Mouse (Mus musculus): Measurements from ENCODE around the gene Skint1. TPM values are rescaled to one million over a fixed set of nuclear protein-coding genes. Genes with fewer than 3 reads are reported as not detected.
"Not testable (repeated sequence)": the region's sequence is repeated elsewhere in the genome, so short reads cannot be mapped to it uniquely, and the experiment has no call there.

The Skint1 gene
- polyA plus RNA-seq (2014; fragmentation: Nextera tagmentation; extraction: Ambion mirVana) = not detected in 2 replicates

DNA sequence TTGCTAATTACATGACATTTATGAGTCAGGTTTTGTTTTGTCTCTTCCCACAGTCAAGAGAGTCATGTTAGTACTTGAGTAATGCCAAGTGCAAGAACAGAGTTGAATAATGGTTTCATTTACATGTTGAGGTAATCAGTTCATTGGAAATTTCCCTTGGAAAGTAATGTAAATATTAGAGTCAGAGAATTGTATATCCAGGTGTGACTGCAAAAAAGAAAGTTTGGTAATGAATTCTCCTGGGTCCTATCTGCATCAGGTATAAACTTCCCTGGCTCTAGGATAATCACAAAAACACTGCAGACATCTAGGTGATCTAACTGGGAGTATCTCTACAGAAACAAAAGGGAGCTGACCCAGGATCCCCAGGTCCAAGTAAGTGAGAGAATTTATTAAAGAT is at the start of gene Skint1:
Gene Skint1 (plus strand): TSS at position 301 of the 400 bp plus-strand sequence.
- H3K36me3 ChIP-seq (ENCODE audit: control insufficient read depth, insufficient read depth, low read length) = no peaks in the 10 kb centered on the region
- H3K27me3 ChIP-seq (ENCODE audit: control insufficient read depth, insufficient read depth, low read length) = no peaks in the 10 kb centered on the region
- ATAC-seq (ENCODE audit: insufficient number of reproducible peaks, low FRiP score, low TSS enrichment, low read depth) (no peak), DNase-seq (ENCODE audit: low spot score) (no peak)
- H3K4me1 ChIP-seq (ENCODE audit: control insufficient read depth, insufficient read depth, low read length) = no peaks in the 10 kb centered on the region
- H3K4me3 ChIP-seq (ENCODE audit: low read depth, low read length) = no peak within 1 kb of the TSS
- no peak within 1 kb of the TSS for H3K4me2 ChIP-seq (ENCODE audit: low read depth, severe bottlenecking)
- no peak within 1 kb of the TSS for H3K9ac ChIP-seq (ENCODE audit: low read length)
- no peaks in the 10 kb centered on the region for H3K9me3 ChIP-seq (ENCODE audit: control insufficient read depth, low read length)
- no peak within 1 kb of the TSS for H3K27ac ChIP-seq (replicated peaks; ENCODE audit: low read depth, low read length)

DNA sequence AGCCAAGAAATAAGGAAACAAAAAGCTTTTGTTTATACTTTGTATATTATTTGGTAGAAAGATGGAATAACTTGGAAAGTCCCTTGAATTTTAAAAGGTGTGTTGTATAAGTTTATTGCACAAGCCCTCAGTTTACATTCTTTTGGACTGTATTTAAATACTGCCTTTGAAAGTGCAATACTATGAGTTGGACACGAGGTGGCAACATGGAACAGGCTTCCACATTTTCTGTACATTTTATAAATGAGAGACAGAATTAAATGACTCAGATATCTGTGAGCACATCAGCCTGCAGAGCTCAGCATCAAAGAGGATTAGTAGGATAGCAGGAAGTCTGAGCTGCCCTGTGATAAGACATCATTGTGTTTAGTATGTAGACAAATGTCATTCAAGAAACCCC is 44.8 kb upstream of the Skint1 start:
- Histone ChIP-seq H3K4me1 (ENCODE audit: control insufficient read depth, insufficient read depth, low read length) (no peaks in the 10 kb centered on the region), H3K27me3 (ENCODE audit: control insufficient read depth, insufficient read depth, low read length) (no peaks in the 10 kb centered on the region), H3K9me3 (ENCODE audit: control insufficient read depth, low read length) (no peaks in the 10 kb centered on the region), H3K27ac (replicated peaks; ENCODE audit: low read depth, low read length) (no peak overlapping the region), H3K4me3 (ENCODE audit: low read depth, low read length) (no peak overlapping the region), H3K9ac (ENCODE audit: low read length) (no peak overlapping the region), H3K4me2 (ENCODE audit: low read depth, severe bottlenecking) (no peak overlapping the region), H3K36me3 (ENCODE audit: control insufficient read depth, insufficient read depth, low read length) (no peaks in the 10 kb centered on the region)
- WGBS = 33% methylated on average over 1 of the region's 1 CpGs
- no peak for DNase-seq (ENCODE audit: low spot score)
- no peak for ATAC-seq (ENCODE audit: insufficient number of reproducible peaks, low FRiP score, low TSS enrichment, low read depth)

DNA sequence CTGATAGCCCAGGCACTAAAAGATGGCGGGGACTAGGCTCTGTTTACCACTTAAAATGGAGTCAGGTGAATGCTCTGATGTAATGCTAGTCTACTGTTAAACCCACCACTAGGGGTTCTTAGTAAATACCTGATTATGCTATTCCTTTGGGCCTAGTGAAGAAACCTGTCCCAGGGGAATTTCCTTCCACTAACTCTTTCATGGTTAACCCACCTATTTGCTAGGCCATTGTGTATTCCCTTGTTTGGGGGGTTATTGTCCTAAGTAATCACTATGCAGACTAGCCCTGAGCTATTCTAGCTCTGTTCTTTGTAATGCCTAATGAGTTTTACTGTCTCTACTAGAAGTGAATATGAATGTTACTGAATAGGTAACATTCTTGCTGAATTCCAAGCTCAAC is 42.8 kb upstream of the Skint1 start:
- not testable (repeated sequence) for H3K4me3 ChIP-seq (ENCODE audit: low read depth, low read length); H3K36me3 ChIP-seq (ENCODE audit: control insufficient read depth, insufficient read depth, low read length); H3K4me2 ChIP-seq (ENCODE audit: low read depth, severe bottlenecking); H3K27me3 ChIP-seq (ENCODE audit: control insufficient read depth, insufficient read depth, low read length); H3K27ac ChIP-seq (replicated peaks; ENCODE audit: low read depth, low read length); DNase-seq (ENCODE audit: low spot score); H3K9me3 ChIP-seq (ENCODE audit: control insufficient read depth, low read length); ATAC-seq (ENCODE audit: insufficient number of reproducible peaks, low FRiP score, low TSS enrichment, low read depth); H3K9ac ChIP-seq (ENCODE audit: low read length); H3K4me1 ChIP-seq (ENCODE audit: control insufficient read depth, insufficient read depth, low read length)
- 79% methylated on average over 1 of the region's 1 CpGs for WGBS

DNA sequence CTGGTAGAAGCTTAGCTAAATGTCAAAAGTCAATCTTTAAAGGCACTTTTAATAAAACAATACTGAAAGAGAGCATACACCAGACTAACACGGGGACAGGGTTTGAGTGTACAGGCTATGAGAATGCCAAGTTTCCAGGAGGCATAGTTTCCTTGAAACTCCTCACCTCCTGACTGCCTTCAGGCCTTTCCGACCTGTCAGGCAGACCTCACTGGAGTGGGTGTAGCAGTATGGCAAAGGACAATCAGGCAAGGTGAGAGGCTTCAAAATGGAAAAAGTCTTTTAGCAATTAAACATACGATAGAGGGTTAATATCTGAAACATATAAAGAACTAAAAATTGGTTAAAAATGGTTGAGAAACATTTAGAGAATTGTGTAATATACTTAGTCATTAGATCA is 42.4 kb upstream of the Skint1 start:
- no peaks in the 10 kb centered on the region for H3K9me3 ChIP-seq (ENCODE audit: control insufficient read depth, low read length)
- no peak overlapping the region for H3K9ac ChIP-seq (ENCODE audit: low read length)
- ATAC-seq (ENCODE audit: insufficient number of reproducible peaks, low FRiP score, low TSS enrichment, low read depth) (no peak), DNase-seq (ENCODE audit: low spot score) (no peak)
- H3K27ac ChIP-seq (replicated peaks; ENCODE audit: low read depth, low read length) = no peak overlapping the region
- H3K36me3 ChIP-seq (ENCODE audit: control insufficient read depth, insufficient read depth, low read length) = no peaks in the 10 kb centered on the region
- no peaks in the 10 kb centered on the region for H3K4me1 ChIP-seq (ENCODE audit: control insufficient read depth, insufficient read depth, low read length)
- no peaks in the 10 kb centered on the region for H3K27me3 ChIP-seq (ENCODE audit: control insufficient read depth, insufficient read depth, low read length)
- no peak overlapping the region for H3K4me2 ChIP-seq (ENCODE audit: low read depth, severe bottlenecking)
- 88% methylated on average over 3 of the region's 3 CpGs for WGBS
- no peak overlapping the region for H3K4me3 ChIP-seq (ENCODE audit: low read depth, low read length)

DNA sequence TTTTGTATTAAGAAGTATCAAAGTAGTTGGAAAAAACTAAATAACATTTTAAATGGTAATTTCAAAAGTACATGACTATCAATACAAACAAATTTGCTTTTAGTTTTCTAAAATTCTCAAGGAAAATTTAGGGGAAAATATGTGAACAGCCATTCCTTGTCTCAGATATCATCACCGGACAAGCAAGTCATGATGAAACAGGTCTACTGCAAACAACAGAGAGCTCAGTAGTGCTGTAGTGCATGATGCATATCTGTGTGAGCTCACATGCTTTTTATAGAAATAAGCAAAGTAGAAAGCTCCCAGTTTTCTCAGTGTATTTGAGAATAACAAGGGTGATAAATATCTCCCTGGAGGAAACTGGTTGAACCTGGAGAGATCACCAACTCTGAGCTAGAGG is 33.4 kb upstream of the Skint1 start, which contains the start of gene Skint7:
Gene Skint7 (plus strand): TSS at position 301 of the 400 bp plus-strand sequence.
- Histone ChIP-seq H3K9me3 (ENCODE audit: control insufficient read depth, low read length) (no peaks in the 10 kb centered on the region), H3K9ac (ENCODE audit: low read length) (no peak within 1 kb of the TSS), H3K4me2 (ENCODE audit: low read depth, severe bottlenecking) (no peak within 1 kb of the TSS), H3K4me3 (ENCODE audit: low read depth, low read length) (no peak within 1 kb of the TSS), H3K4me1 (ENCODE audit: control insufficient read depth, insufficient read depth, low read length) (no peaks in the 10 kb centered on the region), H3K36me3 (ENCODE audit: control insufficient read depth, insufficient read depth, low read length) (no peaks in the 10 kb centered on the region), H3K27ac (replicated peaks; ENCODE audit: low read depth, low read length) (no peak within 1 kb of the TSS), H3K27me3 (ENCODE audit: control insufficient read depth, insufficient read depth, low read length) (no peaks in the 10 kb centered on the region)
- ATAC-seq (ENCODE audit: insufficient number of reproducible peaks, low FRiP score, low TSS enrichment, low read depth) (no peak), DNase-seq (ENCODE audit: low spot score) (no peak)
- 96% methylated on average over 1 of the region's 1 CpGs for WGBS

DNA sequence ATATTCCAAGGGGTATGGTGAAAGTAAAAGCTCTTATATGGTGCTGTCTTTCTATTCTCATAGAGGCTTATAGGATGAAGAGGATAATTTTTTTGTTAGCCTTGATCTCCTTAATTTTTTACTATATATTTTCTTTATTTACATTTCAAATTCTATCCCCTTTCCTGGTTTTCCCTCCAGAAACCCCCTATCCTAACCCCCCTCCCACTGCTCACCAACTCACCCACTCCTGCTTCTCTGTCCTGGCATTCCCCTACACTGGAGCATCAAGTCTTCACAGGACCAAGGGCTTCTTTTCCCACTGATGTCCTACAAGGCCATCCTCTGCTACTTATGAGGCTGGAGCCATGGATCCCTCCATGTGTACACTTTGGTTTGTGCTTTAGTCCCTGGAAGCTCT is 65.6 kb downstream of the Skint1 start, which contains the start of gene Skint4:
Gene Skint4 (plus strand): TSS at position 301 of the 400 bp plus-strand sequence.
- Histone ChIP-seq H3K4me3 (ENCODE audit: low read depth, low read length) (no peak within 1 kb of the TSS), H3K4me1 (ENCODE audit: control insufficient read depth, insufficient read depth, low read length) (no peaks in the 10 kb centered on the region), H3K4me2 (ENCODE audit: low read depth, severe bottlenecking) (no peak within 1 kb of the TSS), H3K27me3 (ENCODE audit: control insufficient read depth, insufficient read depth, low read length) (no peaks in the 10 kb centered on the region), H3K36me3 (ENCODE audit: control insufficient read depth, insufficient read depth, low read length) (no peaks in the 10 kb centered on the region), H3K9me3 (ENCODE audit: control insufficient read depth, low read length) (no peaks in the 10 kb centered on the region), H3K27ac (replicated peaks; ENCODE audit: low read depth, low read length) (no peak within 1 kb of the TSS), H3K9ac (ENCODE audit: low read length) (no peak within 1 kb of the TSS)
- ATAC-seq (ENCODE audit: insufficient number of reproducible peaks, low FRiP score, low TSS enrichment, low read depth) (no peak), DNase-seq (ENCODE audit: low spot score) (no peak)

Other genes with a start within 250 kb of the Skint1 start
- gene Slc5a9, start 103.4 kb upstream of the Skint1 start, polyA plus RNA-seq (2014; fragmentation: Nextera tagmentation; extraction: Ambion mirVana) = 0.08 TPM in 1 of 2 replicates, not detected in the other
- gene Skint8, start 86.9 kb upstream of the Skint1 start, polyA plus RNA-seq (2014; fragmentation: Nextera tagmentation; extraction: Ambion mirVana) = not detected in 2 replicates
- gene Skint7, start 33.3 kb upstream of the Skint1 start, polyA plus RNA-seq (2014; fragmentation: Nextera tagmentation; extraction: Ambion mirVana) = not detected in 2 replicates
- not detected in 2 replicates for gene Skint4, start 65.7 kb downstream of the Skint1 start, polyA plus RNA-seq (2014; fragmentation: Nextera tagmentation; extraction: Ambion mirVana)
- not detected in 2 replicates for gene Skint3, start 226.0 kb downstream of the Skint1 start, polyA plus RNA-seq (2014; fragmentation: Nextera tagmentation; extraction: Ambion mirVana)